Mouse (Mus musculus) Patski (cell line): ENCODE data around the gene Jtb. TPM values are rescaled to one million over a fixed set of nuclear protein-coding genes. Genes with fewer than 3 reads are reported as not detected.

Experiments
- ATAC-seq: fragments of 100-300 bp; one replicate; pipeline ENCODE4 v1.8.0; 2021
- CTCF ChIA-PET: fragments of 350-600 bp; sonication (Branson Sonifier 250); formaldehyde crosslinking; loops from one replicate; lab custom pipeline; 2022; ENCODE audit warnings: inconsistent platforms; lab: Charles Lee
- POLR2A ChIA-PET: fragments of 350-600 bp; sonication (Branson Sonifier 250); formaldehyde crosslinking; loops from one replicate; lab custom pipeline; 2022; ENCODE audit warnings: antibody characterized with exemption, inconsistent platforms; lab: Charles Lee
- DNase-seq: peaks from one replicate; pipeline ENCODE4 v3.0.0-alpha.2; 2011; ENCODE audit warnings: low read depth, low spot score
- H3K27me3 ChIP-seq: fragments of 371-371 bp; one replicate; pipeline ENCODE4 v1.5.1; 2021
- CTCF ChIP-seq: fragments of 100-300 bp; IDR thresholded peaks from one replicate; pipeline ENCODE4 v1.5.1; 2021
- in situ Hi-C: fragments of 300-500 bp; cut with MboI; formaldehyde crosslinking; loops from 3 replicates; pipeline ENCODE4 v1.11.1; 2018; ENCODE audit warnings: low pct_unique_long_range_greater_than_20kb, mixed read lengths
- polyA plus RNA-seq: library from polyadenylated mRNA; unstranded; gene quantifications from one replicate; pipeline ENCODE4 v1.2.3, GENCODE M21; 2021

Jtb gene
- polyA plus RNA-seq, 1 experiment from 2014 or later, result 108 TPM

- in situ Hi-C loops, result loop anchor here (10.0 kb wide), 1 partner anchor 198 kb away; the partner anchor contains the start of gene Npr1
- TF ChIP-seq CTCF, result no peak
- CTCF ChIA-PET, result interaction anchor here (0.9 to 3.0 kb wide), 8 partner anchors 10 to 111 kb away, joined by 3 to 13 read pairs (median 6); partner anchors contain the start of genes Gatad2b and Slc39a1
These were observed 35.7 kb downstream of the Jtb start for GRCm38 (mm10) chr3:90266901-90267775.

GRCm38 (mm10) chr3:90268190-90268589, 36.8 kb downstream of the Jtb start:
- no peak for TF ChIP-seq CTCF
- no peaks in the 10 kb centered on the region for H3K27me3 ChIP-seq
- ChIA-PET POLR2A (interaction anchor here (0.7 kb wide), 1 partner anchor 17 kb away, joined by 5 read pairs; no protein-coding TSS in a partner anchor), CTCF (interaction anchor here (1.2 to 2.2 kb wide), 3 partner anchors 13 to 25 kb away, joined by 5 to 9 read pairs (median 6); partner anchors contain the start of gene Gatad2b)
- no peak for DNase-seq
- no peak for ATAC-seq
- in situ Hi-C loops, result loop anchor here (10.0 kb wide), 1 partner anchor 197 kb away; the partner anchor contains the start of gene Npr1

More at GRCm38 (mm10) chr3:90266901-90267775, 35.7 kb downstream of the Jtb start:
- no peaks in the 10 kb centered on the region for H3K27me3 ChIP-seq
- POLR2A ChIA-PET, result interaction anchor here (0.6 to 1.8 kb wide), 4 partner anchors 16 to 159 kb away, joined by 3 to 7 read pairs (median 4); no protein-coding TSS in a partner anchor
- DNase-seq (no peak), ATAC-seq (no peak)

GRCm38 (mm10) chr3:90268971-90269370, 37.6 kb downstream of the Jtb start:
- ChIA-PET CTCF (interaction anchor here (1.0 kb wide), 1 partner anchor 14 kb away, joined by 3 read pairs; no protein-coding TSS in a partner anchor), POLR2A (no interaction called here)
- H3K27me3 ChIP-seq, result no peaks in the 10 kb centered on the region
- in situ Hi-C loops, result loop anchor here (10.0 kb wide), 1 partner anchor 196 kb away; the partner anchor contains the start of gene Npr1
- TF ChIP-seq CTCF, result no peak
- no peak for DNase-seq
- ATAC-seq, result no peak

- POLR2A ChIA-PET, result no interaction called here
- DNase-seq, result no peak
- no peak for TF ChIP-seq CTCF
These were observed 39.4 kb downstream of the Jtb start for GRCm38 (mm10) chr3:90270784-90271183.

GRCm38 (mm10) chr3:90272170-90272569, 40.8 kb downstream of the Jtb start:
- ChIA-PET CTCF (interaction anchor here (1.8 kb wide), 1 partner anchor 11 kb away, joined by 5 read pairs; no protein-coding TSS in a partner anchor), POLR2A (interaction anchor here (0.5 to 1.5 kb wide), 3 partner anchors 20 to 95 kb away, joined by 3 to 6 read pairs (median 5); partner anchors contain the start of gene Gatad2b)
- DNase-seq (no peak), ATAC-seq (no peak)
- no peak for TF ChIP-seq CTCF
- no peaks in the 10 kb centered on the region for H3K27me3 ChIP-seq
- in situ Hi-C loops, result no loop called here

More at GRCm38 (mm10) chr3:90270784-90271183, 39.4 kb downstream of the Jtb start:
- in situ Hi-C loops, result no loop called here
- no peak for ATAC-seq
- CTCF ChIA-PET, result interaction anchor here (0.9 to 1.3 kb wide), 3 partner anchors 12 to 103 kb away, joined by 3 read pairs; no protein-coding TSS in a partner anchor
- no peaks in the 10 kb centered on the region for H3K27me3 ChIP-seq

GRCm38 (mm10) chr3:90273855-90274254, 42.5 kb downstream of the Jtb start:
- in situ Hi-C loops, result no loop called here
- no peak for ATAC-seq
- ChIA-PET CTCF (interaction anchor here (1.5 kb wide), 1 partner anchor 8 kb away, joined by 7 read pairs; no protein-coding TSS in a partner anchor), POLR2A (interaction anchor here (0.6 kb wide), 1 partner anchor 194 kb away, joined by 3 read pairs; no protein-coding TSS in a partner anchor)
- TF ChIP-seq CTCF, result no peak
- H3K27me3 ChIP-seq, result no peaks in the 10 kb centered on the region
- no peak for DNase-seq

- ChIA-PET POLR2A (interaction anchor here (0.8 kb wide), 1 partner anchor 18 kb away, joined by 3 read pairs; the partner anchor contains the start of gene Gatad2b), CTCF (interaction anchor here (1.5 kb wide), 1 partner anchor 9 kb away, joined by 7 read pairs; no protein-coding TSS in a partner anchor)
- in situ Hi-C loops, result no loop called here
- no peak for DNase-seq
- no peak for ATAC-seq
- TF ChIP-seq CTCF, result no peak
- H3K27me3 ChIP-seq, result no peaks in the 10 kb centered on the region
These were observed 43.9 kb downstream of the Jtb start for GRCm38 (mm10) chr3:90275286-90275685.

- in situ Hi-C loops, result no loop called here
- ChIA-PET POLR2A (no interaction called here), CTCF (interaction anchor here (1.1 kb wide), 1 partner anchor 97 kb away, joined by 3 read pairs; no protein-coding TSS in a partner anchor)
- H3K27me3 ChIP-seq, result no peaks in the 10 kb centered on the region
- no peak for ATAC-seq
- DNase-seq, result no peak
- no peak for TF ChIP-seq CTCF
These were observed 45.5 kb downstream of the Jtb start for GRCm38 (mm10) chr3:90276858-90277257.

GRCm38 (mm10) chr3:90277793-90278192, 46.4 kb downstream of the Jtb start:
- ATAC-seq (no peak), DNase-seq (no peak)
- ChIA-PET POLR2A (no interaction called here), CTCF (no interaction called here)
- in situ Hi-C loops, result no loop called here
- no peak for TF ChIP-seq CTCF
- H3K27me3 ChIP-seq, result no peaks in the 10 kb centered on the region

GRCm38 (mm10) chr3:90278211-90278610, 46.8 kb downstream of the Jtb start:
- no peak for TF ChIP-seq CTCF
- POLR2A ChIA-PET, result no interaction called here
- CTCF ChIA-PET, result no interaction called here
- in situ Hi-C loops, result no loop called here
- no peaks in the 10 kb centered on the region for H3K27me3 ChIP-seq
- DNase-seq (no peak), ATAC-seq (no peak)
